Mouse (Mus musculus) hindbrain, embryonic 14.5 days (tissue): ENCODE measurements around the gene Bag6. TPM values are rescaled to one million over a fixed set of nuclear protein-coding genes. Genes with fewer than 3 reads are reported as not detected.

ENCODE experiments used
- ATAC-seq: fragments of 200-750 bp; cut with Nextera tagmentation; 2 replicates; pipeline ENCODE4 v1.8.0; 2017; ENCODE audit warnings: moderate number of reproducible peaks, mild to moderate bottlenecking, moderate TSS enrichment, moderate library complexity; ENCODE audit not compliant: low FRiP score
- DNase-seq: peaks from one replicate; pipeline ENCODE4 v3.0.0-alpha.2; 2015; ENCODE audit warnings: low spot score
- H3K27ac ChIP-seq: fragments of 300-500 bp; sonication (generic); 2 replicates; pipeline ENCODE4 v1.5.1; 2014; ENCODE audit warnings: mild to moderate bottlenecking, moderate library complexity
- H3K27me3 ChIP-seq: fragments of 300-500 bp; sonication (generic); 2 replicates; pipeline ENCODE4 v1.6.1; 2014; ENCODE audit warnings: mild to moderate bottlenecking, low read length, mixed read lengths; ENCODE audit not compliant: control insufficient read depth, insufficient read depth
- H3K36me3 ChIP-seq: fragments of 300-500 bp; sonication (generic); replicated peaks from 2 replicates; pipeline ENCODE4 v1.6.1; 2014; ENCODE audit not compliant: control insufficient read depth, insufficient read depth
- H3K4me1 ChIP-seq: fragments of 300-500 bp; sonication (generic); replicated peaks from 2 replicates; pipeline ENCODE4 v1.6.1; 2014; ENCODE audit warnings: antibody characterized with exemption, low read length, mixed read lengths; ENCODE audit not compliant: control insufficient read depth, insufficient read depth
- H3K4me2 ChIP-seq: fragments of 300-500 bp; sonication (generic); replicated peaks from 2 replicates; pipeline ENCODE4 v1.6.1; 2014; ENCODE audit warnings: mild to moderate bottlenecking, moderate library complexity
- H3K4me3 ChIP-seq: fragments of 300-500 bp; sonication (generic); replicated peaks from 2 replicates; pipeline ENCODE4 v1.5.1; 2014; ENCODE audit warnings: mild to moderate bottlenecking, low read length
- H3K9ac ChIP-seq: fragments of 300-500 bp; sonication (generic); 2 replicates; pipeline ENCODE4 v1.6.1; 2014
- H3K9me3 ChIP-seq: fragments of 300-500 bp; sonication (generic); 2 replicates; pipeline ENCODE4 v1.6.1; 2016; ENCODE audit warnings: low read length; ENCODE audit not compliant: control insufficient read depth
- WGBS: fragments of 180-500 bp; shearing (Covaris S2); extraction: QIAGEN DNeasy Blood & Tissue Kit; methylation state at CpG from one replicate; pipeline ENCODE4 v1.1.7; 2014; 5-methylcytosine and 5-hydroxymethylcytosine counted together
- polyA plus RNA-seq: library from polyadenylated mRNA; unstranded; fragments of >200 nt; fragmentation: Nextera tagmentation; extraction: Ambion mirVana; gene quantifications from 2 replicates; pipeline ENCODE4 v1.2.1, GENCODE M21; 2014

Bag6 gene
- polyA plus RNA-seq, 1 experiment from 2014 or later = 90.2 TPM

DNA sequence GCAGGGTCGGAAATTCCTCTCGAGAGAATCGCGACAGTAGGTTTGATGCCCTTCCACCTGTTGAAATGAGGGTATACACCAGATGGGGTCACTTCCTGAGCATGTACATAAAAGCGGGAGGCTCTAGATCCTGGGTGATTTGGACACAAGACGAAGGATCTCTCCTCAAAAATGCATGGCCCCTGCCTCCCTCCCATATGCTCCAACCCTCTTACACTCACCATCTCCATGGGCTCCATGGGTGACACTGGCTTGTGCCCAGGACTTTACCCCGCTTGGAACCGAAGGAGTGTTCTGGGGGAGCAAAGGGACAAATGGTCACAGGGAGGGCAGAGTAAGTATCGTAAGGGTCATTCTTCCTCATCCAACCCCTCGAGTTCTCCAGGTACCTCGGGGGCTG is 26.4 kb downstream of the Bag6 start:
- H3K4me1 ChIP-seq = peaks cover 24% of the 10 kb centered on the region
- DNase-seq = no peak
- WGBS = 83% methylated on average over 11 of the region's 11 CpGs
- ATAC-seq = no peak
- no peaks in the 10 kb centered on the region for H3K9me3 ChIP-seq
- no peak overlapping the region for H3K27ac ChIP-seq
- no peaks in the 10 kb centered on the region for H3K27me3 ChIP-seq
- H3K4me2 ChIP-seq = no peak overlapping the region
- H3K9ac ChIP-seq = no peak overlapping the region
- H3K4me3 ChIP-seq = no peak overlapping the region
- H3K36me3 ChIP-seq = peaks cover 64% of the 10 kb centered on the region

DNA sequence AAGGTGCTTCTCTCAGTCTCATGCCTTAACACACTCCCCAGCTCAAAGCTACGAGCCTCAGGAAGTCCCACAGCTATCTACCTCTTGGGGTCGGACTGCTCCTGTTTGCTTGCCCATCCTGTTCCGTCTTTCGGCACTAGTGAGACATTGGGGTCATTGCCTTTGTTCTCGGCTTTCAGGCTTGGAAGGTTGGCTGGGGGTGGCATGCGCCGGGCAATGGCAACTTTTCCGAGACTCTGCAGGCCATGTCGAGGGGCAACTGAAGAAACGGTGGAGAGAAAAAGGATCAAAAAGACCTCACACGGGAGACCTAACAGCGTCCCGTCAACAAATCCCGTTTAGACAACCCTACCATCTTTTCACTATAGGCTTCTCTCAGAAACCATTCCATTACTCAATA is 27.1 kb downstream of the Bag6 start:
- Histone ChIP-seq H3K9me3 (no peaks in the 10 kb centered on the region), H3K9ac (peak overlapping the region; percentile 100), H3K4me1 (peaks cover 27% of the 10 kb centered on the region), H3K36me3 (peaks cover 57% of the 10 kb centered on the region), H3K27ac (no peak overlapping the region), H3K27me3 (no peaks in the 10 kb centered on the region), H3K4me3 (peak overlapping the region; percentile 100), H3K4me2 (peak overlapping the region; percentile 98)
- ATAC-seq = no peak
- 81% methylated on average over 14 of the region's 14 CpGs for WGBS
- no peak for DNase-seq

DNA sequence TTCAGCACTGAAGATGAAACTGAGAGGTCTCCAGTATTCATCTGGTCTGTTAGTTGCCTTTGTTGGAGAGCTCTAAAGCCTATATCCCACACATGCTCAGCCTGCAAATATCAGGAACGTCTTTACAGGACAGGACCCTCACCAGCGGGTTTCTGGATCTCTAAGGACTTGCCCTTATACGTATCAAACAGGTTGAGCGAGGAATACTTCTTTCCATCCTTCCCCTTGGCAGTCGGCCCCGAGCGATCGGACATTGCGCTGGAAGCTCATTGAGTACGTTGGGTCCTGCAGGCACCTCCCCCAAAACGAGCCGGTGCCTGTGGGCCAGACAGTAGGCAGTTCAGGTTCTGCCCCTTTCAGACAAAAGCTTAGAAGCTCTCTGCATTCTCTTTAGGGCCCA is 27.8 kb downstream of the Bag6 start:
- 45% methylated on average over 12 of the region's 12 CpGs for WGBS
- H3K4me2 ChIP-seq = peak overlapping the region; percentile 98
- H3K36me3 ChIP-seq = peaks cover 51% of the 10 kb centered on the region
- no peak overlapping the region for H3K27ac ChIP-seq
- H3K27me3 ChIP-seq = no peaks in the 10 kb centered on the region
- ATAC-seq (no peak), DNase-seq (no peak)
- peak overlapping the region; percentile 100 for H3K9ac ChIP-seq
- H3K4me1 ChIP-seq = peaks cover 27% of the 10 kb centered on the region
- H3K4me3 ChIP-seq = peak overlapping the region; percentile 100
- H3K9me3 ChIP-seq = no peaks in the 10 kb centered on the region

DNA sequence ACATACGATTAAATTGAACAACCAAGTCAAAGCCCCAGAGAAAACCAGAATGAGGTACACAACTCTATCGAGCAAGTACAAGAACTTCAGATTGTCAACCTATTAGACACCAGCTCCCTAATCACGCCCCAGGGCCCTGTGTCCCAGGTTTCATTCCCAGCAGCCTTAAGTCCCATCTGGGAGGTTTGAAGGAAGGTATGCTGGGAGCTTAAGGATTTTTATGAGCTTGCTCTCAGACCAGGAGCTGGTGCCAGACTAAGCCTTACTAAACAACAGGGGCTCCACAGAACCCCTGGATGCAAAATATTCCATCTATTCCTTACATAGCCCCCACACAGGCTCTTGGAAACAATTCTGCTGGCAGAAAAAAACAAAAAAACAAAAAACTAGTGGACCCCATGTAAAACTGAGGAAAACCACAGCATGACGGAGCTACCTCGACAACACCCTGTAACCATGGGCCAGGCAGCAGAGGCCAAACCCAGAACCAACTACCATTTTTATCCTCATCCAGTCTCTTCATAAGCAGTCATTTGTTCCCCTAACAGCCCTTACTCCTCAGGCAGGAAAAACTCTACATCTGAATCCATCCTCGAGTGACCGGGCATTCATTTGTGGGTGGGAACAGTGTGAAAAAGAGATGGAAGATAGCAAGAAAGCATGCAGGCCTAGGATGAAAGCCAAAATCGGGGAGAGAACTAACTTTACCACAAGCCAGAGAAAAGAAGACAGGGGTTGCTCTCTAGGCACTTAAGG is 28.5 kb downstream of the Bag6 start:
- H3K27ac ChIP-seq = peak overlapping the region; percentile 98
- H3K36me3 ChIP-seq = peaks cover 43% of the 10 kb centered on the region
- no peaks in the 10 kb centered on the region for H3K27me3 ChIP-seq
- ATAC-seq (no peak), DNase-seq (no peak)
- no peaks in the 10 kb centered on the region for H3K9me3 ChIP-seq
- H3K4me3 ChIP-seq = peak overlapping the region; percentile 100
- 11% methylated on average over 8 of the region's 8 CpGs for WGBS
- H3K4me2 ChIP-seq = peak overlapping the region; percentile 98
- peaks cover 27% of the 10 kb centered on the region for H3K4me1 ChIP-seq
- peak overlapping the region; percentile 100 for H3K9ac ChIP-seq

DNA sequence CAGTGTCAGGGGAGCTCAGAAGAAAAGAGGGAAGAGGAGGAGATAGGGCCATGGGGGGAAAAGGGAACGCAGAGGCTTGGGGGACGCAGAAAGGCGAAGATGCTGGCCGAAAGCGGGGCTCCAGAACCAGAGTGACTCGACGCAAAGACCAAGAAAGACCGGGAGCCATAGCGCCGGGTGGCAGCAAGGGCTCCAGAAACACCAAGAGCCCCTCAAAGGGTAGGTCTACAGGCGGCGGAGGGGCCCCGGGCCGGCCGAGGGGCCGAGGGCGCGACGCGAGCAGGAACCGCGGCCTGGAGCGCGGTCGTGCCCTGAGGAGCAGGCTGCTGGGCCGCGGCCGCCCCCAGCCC is 29.2 kb downstream of the Bag6 start:
- no peak for DNase-seq
- H3K4me1 ChIP-seq = peaks cover 27% of the 10 kb centered on the region
- under 1% methylated on average over 19 of the region's 28 CpGs for WGBS

DNA sequence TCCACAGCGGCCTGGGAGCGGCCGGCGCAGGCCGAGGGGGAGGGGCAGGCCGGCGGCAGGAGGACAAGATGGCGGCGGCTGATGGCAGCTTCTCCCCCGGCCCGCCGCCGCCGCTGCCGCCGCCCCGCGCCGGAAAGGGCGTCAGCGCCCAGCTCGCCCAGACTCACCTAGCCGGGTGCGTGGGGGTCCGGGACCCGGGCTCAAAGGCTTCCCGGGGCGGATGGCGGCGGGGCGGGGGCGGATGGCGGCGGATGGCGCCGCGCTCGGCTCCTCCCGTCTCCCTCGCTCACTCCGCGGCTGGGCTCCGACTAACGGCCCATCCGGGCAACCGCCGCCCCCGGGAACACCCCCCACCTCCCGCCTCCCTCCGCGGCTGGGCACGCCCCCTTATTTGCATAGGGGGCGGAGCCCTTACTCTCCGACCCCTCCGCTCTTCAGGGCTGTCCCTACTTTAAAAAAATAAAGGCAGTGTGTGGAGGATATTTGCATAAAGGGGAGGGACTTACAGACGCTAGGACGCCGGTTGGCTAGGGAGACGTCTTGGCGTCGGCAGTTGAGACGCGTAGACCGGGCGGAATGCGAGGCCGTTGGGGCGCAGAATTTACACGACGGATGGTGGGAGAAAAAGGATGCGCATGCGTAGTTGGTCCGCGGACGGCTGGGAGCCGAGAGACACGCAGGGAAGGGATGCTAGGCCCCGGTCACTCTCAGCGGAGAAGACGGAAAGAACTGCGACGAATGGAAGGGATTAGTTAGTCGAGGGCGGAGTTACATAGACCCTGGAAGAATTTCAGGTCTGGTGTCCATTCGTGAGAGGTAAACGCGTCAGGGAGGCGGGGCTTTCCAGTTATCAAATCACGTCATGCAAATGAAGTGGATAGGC is 29.8 kb downstream of the Bag6 start, which contains the start of gene Prrc2a:
TSS of gene Prrc2a (minus strand) at position 330 of the 883 bp plus-strand sequence.
- Histone ChIP-seq H3K36me3 (peaks cover 30% of the 10 kb centered on the region), H3K9me3 (no peaks in the 10 kb centered on the region), H3K4me3 (peak within 1 kb of the TSS; percentile 100), H3K4me1 (peaks cover 27% of the 10 kb centered on the region), H3K27me3 (no peaks in the 10 kb centered on the region), H3K4me2 (peak within 1 kb of the TSS; percentile 98), H3K27ac (peak within 1 kb of the TSS; percentile 98), H3K9ac (peak within 1 kb of the TSS; percentile 100)
- WGBS = under 1% methylated on average over 55 of the region's 89 CpGs
- peak; percentile 94 for ATAC-seq
- peak; percentile 99 for DNase-seq

More for the DNA sequence above, 29.2 kb downstream of the Bag6 start:
- H3K27ac ChIP-seq = peak overlapping the region; percentile 98
- H3K4me3 ChIP-seq = peak overlapping the region; percentile 100
- no peak for ATAC-seq
- H3K9me3 ChIP-seq = no peaks in the 10 kb centered on the region
- H3K27me3 ChIP-seq = no peaks in the 10 kb centered on the region
- H3K9ac ChIP-seq = peak overlapping the region; percentile 100
- peaks cover 36% of the 10 kb centered on the region for H3K36me3 ChIP-seq
- H3K4me2 ChIP-seq = peak overlapping the region; percentile 98

DNA sequence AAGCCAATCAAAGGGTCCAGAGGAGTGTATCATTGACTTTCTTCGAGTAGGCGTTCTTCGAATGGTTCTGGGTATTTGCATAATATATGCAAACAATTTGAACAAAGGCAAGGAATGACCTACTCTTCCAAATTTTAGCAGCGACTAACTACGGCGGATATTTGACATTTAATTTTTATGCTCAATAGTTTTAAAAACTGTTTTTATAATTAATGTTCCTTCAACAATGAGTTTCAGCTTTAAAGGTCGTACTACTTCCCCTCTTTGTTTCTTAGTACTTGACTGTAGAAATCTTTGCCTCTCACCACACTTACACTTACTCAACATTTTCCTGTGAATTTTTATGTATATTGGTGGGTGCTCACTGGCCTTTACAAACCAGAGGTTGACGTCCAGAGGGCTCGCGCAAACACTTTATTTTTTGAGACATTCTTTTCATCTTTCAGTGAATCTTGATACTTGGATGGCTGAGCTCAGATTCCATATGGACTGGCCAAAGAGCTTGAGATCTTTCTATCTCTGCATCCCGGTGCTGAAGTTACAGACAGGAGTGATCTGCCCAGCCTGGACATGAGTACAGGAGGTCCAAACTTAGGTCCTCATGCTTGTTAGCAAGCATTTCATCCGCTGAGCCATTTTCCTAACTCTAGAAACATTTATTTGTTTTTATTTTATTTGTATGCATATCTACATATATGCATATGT is 30.6 kb downstream of the Bag6 start:
- Histone ChIP-seq H3K4me3 (peak overlapping the region; percentile 100), H3K36me3 (peaks cover 22% of the 10 kb centered on the region), H3K9me3 (no peaks in the 10 kb centered on the region), H3K9ac (peak overlapping the region; percentile 58), H3K27ac (peak overlapping the region; percentile 98), H3K4me2 (peak overlapping the region; percentile 98), H3K27me3 (no peaks in the 10 kb centered on the region), H3K4me1 (peaks cover 27% of the 10 kb centered on the region)
- DNase-seq (no peak), ATAC-seq (no peak; the same call in 1 of the 2 replicates)
- WGBS = 21% methylated on average over 12 of the region's 12 CpGs

DNA sequence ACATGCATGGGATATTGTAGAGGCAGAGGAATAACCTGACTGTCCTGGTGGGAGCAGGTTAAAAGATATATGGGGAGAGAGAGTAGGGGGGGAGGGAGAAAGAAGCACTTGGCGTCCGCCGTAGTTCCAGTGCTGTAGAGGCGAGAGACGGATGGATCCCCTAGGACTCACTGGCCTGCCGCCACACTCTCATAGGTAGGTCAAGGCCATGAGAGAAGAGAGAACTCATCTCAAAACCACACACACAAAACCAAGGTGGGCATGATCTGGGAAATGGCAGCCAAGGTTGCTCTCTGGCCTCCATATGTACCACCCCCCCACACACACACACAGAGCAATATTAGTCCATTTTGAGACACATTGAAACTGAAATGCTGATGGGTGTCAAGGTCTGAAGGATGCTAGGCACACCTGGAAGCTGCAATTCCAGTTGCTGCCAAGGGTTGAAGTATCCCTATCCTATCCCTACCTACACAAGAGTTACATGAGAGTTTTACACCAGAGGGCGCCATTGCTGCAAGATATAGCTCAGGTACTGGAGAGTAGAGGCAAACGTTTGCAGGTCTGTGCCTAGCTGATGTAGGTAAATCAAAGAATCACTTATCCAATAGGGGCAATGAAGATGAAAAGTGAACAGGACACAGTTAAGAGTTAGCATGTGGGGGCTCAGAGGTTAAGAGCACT is 31.5 kb downstream of the Bag6 start:
- 64% methylated on average over 8 of the region's 8 CpGs for WGBS
- ATAC-seq = no peak

More for the DNA sequence above, 31.5 kb downstream of the Bag6 start:
- peak; percentile 80 for DNase-seq
- Histone ChIP-seq H3K36me3 (peaks cover 13% of the 10 kb centered on the region), H3K4me2 (peak overlapping the region; percentile 98), H3K27ac (peak overlapping the region; percentile 98), H3K27me3 (no peaks in the 10 kb centered on the region), H3K9ac (peak overlapping the region; percentile 58), H3K4me3 (peak overlapping the region; percentile 100), H3K4me1 (peaks cover 27% of the 10 kb centered on the region), H3K9me3 (no peaks in the 10 kb centered on the region)
